Mouse (Mus musculus) myocyte (in vitro differentiated cells): Measurements from ENCODE around the gene Gm20696. TPM values are rescaled to one million over a fixed set of nuclear protein-coding genes. Genes with fewer than 3 reads are reported as not detected.
A peak's percentile ranks its signal among the peaks of the same experiment; 100 is the strongest.

Experiments used
- H3K27me3 ChIP-seq: one replicate; pipeline ENCODE4 v1.6.1; 2011; ENCODE audit not compliant: control insufficient read depth, insufficient read depth, insufficient read length
- H3K36me3 ChIP-seq: one replicate; pipeline ENCODE4 v1.6.1; 2011; ENCODE audit not compliant: control insufficient read depth, insufficient read depth
- H3K4me2 ChIP-seq: one replicate; pipeline ENCODE4 v1.6.1; 2011; ENCODE audit warnings: low read depth, control low read depth
- H3K4me3 ChIP-seq: one replicate; pipeline ENCODE4 v1.5.1; 2011; ENCODE audit warnings: mild to moderate bottlenecking, control low read depth, moderate library complexity
- H3K79me2 ChIP-seq: one replicate; pipeline ENCODE4 v1.6.1; 2011; ENCODE audit not compliant: control insufficient read depth, insufficient read depth
- H3ac ChIP-seq: one replicate; pipeline ENCODE4 v1.6.1; 2011; ENCODE audit not compliant: control insufficient read depth, insufficient read length
- CEBPB ChIP-seq: IDR thresholded peaks from 2 replicates; pipeline ENCODE4 v1.6.1; 2011; ENCODE audit warnings: mild to moderate bottlenecking, moderate library complexity; ENCODE audit not compliant: poor library complexity, insufficient read depth, severe bottlenecking
- E2F4 ChIP-seq: IDR thresholded peaks from one replicate; pipeline ENCODE4 v1.6.1; 2011; ENCODE audit warnings: mild to moderate bottlenecking, control low read depth, moderate library complexity; ENCODE audit not compliant: insufficient read depth
- MAX ChIP-seq: IDR thresholded peaks from one replicate; pipeline ENCODE4 v1.6.1; 2011; ENCODE audit warnings: low read depth, mild to moderate bottlenecking, control low read depth
- MYOD1 ChIP-seq, 3 experiments: IDR thresholded peaks; one replicate each; pipeline ENCODE4 v1.6.1; 2011; ENCODE audit warnings: control low read depth in 2 of 3, low read depth in 2 of 3, mild to moderate bottlenecking in 2 of 3, moderate library complexity in 1 of 3; ENCODE audit not compliant: insufficient read length in 2 of 3, control insufficient read depth in 1 of 3
- MYOG ChIP-seq, 3 experiments: IDR thresholded peaks; one replicate each; pipeline ENCODE4 v1.6.1; 2011; ENCODE audit warnings: control low read depth in 2 of 3, low read depth in 2 of 3, mild to moderate bottlenecking in 2 of 3; ENCODE audit not compliant: insufficient read length in 2 of 3, control insufficient read depth in 1 of 3, insufficient read depth in 1 of 3
- POLR2A ChIP-seq: IDR thresholded peaks from one replicate; pipeline ENCODE4 v1.6.1; 2011; ENCODE audit warnings: low read depth, mild to moderate bottlenecking, control low read depth, moderate library complexity; ENCODE audit not compliant: insufficient read length
- POLR2AphosphoS2 ChIP-seq: IDR thresholded peaks from one replicate; pipeline ENCODE4 v1.6.1; 2011; ENCODE audit warnings: low read depth, control low read depth; ENCODE audit not compliant: insufficient read length
- REST ChIP-seq: IDR thresholded peaks from one replicate; pipeline ENCODE4 v1.6.1; 2011; ENCODE audit warnings: mild to moderate bottlenecking, control low read depth, moderate library complexity; ENCODE audit not compliant: insufficient read depth, insufficient read length
- SRF ChIP-seq: IDR thresholded peaks from one replicate; pipeline ENCODE4 v1.6.1; 2011; ENCODE audit warnings: low read depth; ENCODE audit not compliant: control insufficient read depth, insufficient read length
- TCF12 ChIP-seq: IDR thresholded peaks from one replicate; pipeline ENCODE4 v1.6.1; 2011; ENCODE audit warnings: mild to moderate bottlenecking, control low read depth; ENCODE audit not compliant: poor library complexity, insufficient read depth, severe bottlenecking
- TCF3 ChIP-seq: IDR thresholded peaks from one replicate; pipeline ENCODE4 v1.6.1; 2011; ENCODE audit warnings: low read depth, control low read depth; ENCODE audit not compliant: insufficient read length
- USF1 ChIP-seq: IDR thresholded peaks from one replicate; pipeline ENCODE4 v1.6.1; 2011; ENCODE audit warnings: low read depth, mild to moderate bottlenecking, control low read depth, moderate library complexity
- polyA plus RNA-seq: library from polyadenylated mRNA; unstranded; fragments of >200 nt; fragmentation: generic; extraction: Trizol; gene quantifications from one replicate; pipeline ENCODE4 v1.2.1, GENCODE M21; 2012; ENCODE audit warnings: missing spikeins

The Gm20696 gene
- polyA plus RNA-seq, 1 experiment: 0.13 TPM

DNA sequence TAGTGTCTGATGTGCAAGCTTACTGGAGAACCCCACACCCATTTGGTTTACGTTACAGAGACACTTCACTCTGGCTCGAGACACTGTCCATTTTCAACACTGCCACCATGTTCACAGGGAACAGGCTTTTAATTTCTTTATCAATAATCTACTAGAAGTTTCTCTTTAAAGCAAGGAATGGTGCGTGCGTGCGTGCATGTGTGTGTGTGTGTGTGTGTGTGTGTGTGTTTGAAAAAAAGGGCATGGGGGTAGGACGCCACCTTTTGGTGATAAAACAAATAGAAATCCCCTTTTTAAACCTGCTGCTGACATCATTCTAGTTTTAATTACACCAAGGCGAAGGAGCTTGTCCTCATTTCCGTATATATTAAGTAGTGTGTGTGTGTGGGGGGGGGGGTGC, 141.2 kb downstream of the Gm20696 start:
- Histone ChIP-seq H3K27me3 (no peaks in the 10 kb centered on the region), H3K36me3 (peaks cover 4% of the 10 kb centered on the region), H3K79me2 (no peaks in the 10 kb centered on the region), H3ac (no peak overlapping the region), H3K4me3 (no peak overlapping the region), H3K4me2 (no peak overlapping the region)
- TF ChIP-seq USF1 (no peak), POLR2A (no peak), E2F4 (no peak), SRF (no peak), MYOG (IDR thresholded peaks at IDR 0.05; ENCODE audit: control insufficient read depth in 1 of 3, insufficient read depth in 1 of 3, insufficient read length in 2 of 3, low read depth in 2 of 3) (no peak), MAX (no peak), TCF3 (no peak), MYOD1 (IDR thresholded peaks at IDR 0.05; ENCODE audit: control insufficient read depth in 1 of 3, insufficient read length in 2 of 3, low read depth in 2 of 3) (no peak), TCF12 (no peak), CEBPB (no peak), POLR2AphosphoS2 (no peak), REST (no peak)

DNA sequence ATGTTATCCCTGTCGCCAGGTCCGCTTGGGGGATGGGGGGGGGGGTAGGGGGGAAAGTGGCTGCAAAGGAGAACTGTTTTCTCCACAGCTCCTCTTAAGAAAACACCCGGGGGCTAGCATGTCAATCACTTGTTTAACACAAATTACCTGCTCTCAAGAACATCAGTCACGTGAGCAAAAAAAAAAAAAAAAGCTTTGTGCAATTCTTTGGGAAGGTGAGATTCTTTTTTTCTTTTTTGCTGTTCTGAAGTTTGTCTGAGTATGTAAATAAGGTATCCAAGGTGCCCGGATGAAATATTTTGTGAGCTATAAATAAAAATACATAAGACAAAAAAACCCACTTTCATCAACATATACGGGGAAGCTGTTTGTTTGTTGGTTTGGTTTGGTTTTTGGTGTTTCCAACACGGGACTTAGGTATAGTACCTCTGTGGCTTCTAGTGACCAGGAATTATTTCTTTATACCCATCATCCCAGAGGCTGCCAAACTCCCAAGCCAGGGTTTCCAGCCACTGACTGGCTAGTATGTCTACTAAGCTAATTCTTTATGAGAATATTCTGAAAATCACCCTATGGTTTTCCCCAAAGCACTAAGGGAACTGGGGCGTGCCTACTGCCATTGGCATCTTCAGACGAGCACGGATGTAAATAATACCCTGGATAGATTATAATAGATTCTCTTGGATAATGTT, 142.8 kb downstream of the Gm20696 start:
- Histone ChIP-seq H3K79me2 (peaks cover 5% of the 10 kb centered on the region), H3ac (no peak overlapping the region), H3K27me3 (no peaks in the 10 kb centered on the region), H3K4me3 (peak overlapping the region; percentile 86), H3K4me2 (peak overlapping the region; percentile 76), H3K36me3 (peaks cover 4% of the 10 kb centered on the region)
- peak; percentile 70 for TF ChIP-seq USF1
- TF ChIP-seq TCF12: no peak

- H3K4me2 ChIP-seq: peak overlapping the region; percentile 76
- H3K27me3 ChIP-seq: no peaks in the 10 kb centered on the region
- H3K4me3 ChIP-seq: peak overlapping the region; percentile 86
- TF ChIP-seq CEBPB (no peak), MYOG (IDR thresholded peaks at IDR 0.05; ENCODE audit: control insufficient read depth in 1 of 3, insufficient read depth in 1 of 3, insufficient read length in 2 of 3, low read depth in 2 of 3) (no peak), MAX (no peak), TCF12 (no peak), E2F4 (no peak), POLR2A (peak; percentile 49), POLR2AphosphoS2 (peak; percentile 17), SRF (no peak), REST (no peak), MYOD1 (IDR thresholded peaks at IDR 0.05; ENCODE audit: control insufficient read depth in 1 of 3, insufficient read length in 2 of 3, low read depth in 2 of 3) (no peak), USF1 (no peak)
- peak overlapping the region; percentile 88 for H3ac ChIP-seq
- H3K36me3 ChIP-seq: peaks cover 4% of the 10 kb centered on the region
- peaks cover 5% of the 10 kb centered on the region for H3K79me2 ChIP-seq
These were observed 143.4 kb downstream of the Gm20696 start for GRCm38 (mm10) chr6:99523109-99523632.

- TF ChIP-seq POLR2AphosphoS2 (no peak), USF1 (no peak), SRF (no peak), CEBPB (no peak), MYOD1 (IDR thresholded peaks at IDR 0.05; ENCODE audit: control insufficient read depth in 1 of 3, insufficient read length in 2 of 3, low read depth in 2 of 3) (peak in 2 of 3 experiments; percentile 84 to 91), POLR2A (peak; percentile 63), REST (no peak), MYOG (IDR thresholded peaks at IDR 0.05; ENCODE audit: control insufficient read depth in 1 of 3, insufficient read depth in 1 of 3, insufficient read length in 2 of 3, low read depth in 2 of 3) (peak in 2 of 3 experiments; percentile 72 to 82), TCF12 (no peak), E2F4 (no peak), TCF3 (peak; percentile 20)
- no peaks in the 10 kb centered on the region for H3K27me3 ChIP-seq
- H3K79me2 ChIP-seq: peaks cover 5% of the 10 kb centered on the region
- peaks cover 4% of the 10 kb centered on the region for H3K36me3 ChIP-seq
- peak within 1 kb of the TSS; percentile 76 for H3K4me2 ChIP-seq
- H3K4me3 ChIP-seq: peak within 1 kb of the TSS; percentile 86
- peak within 1 kb of the TSS; percentile 88 for H3ac ChIP-seq
These were observed 144.1 kb downstream of the Gm20696 start, which contains the start of gene Foxp1 for GRCm38 (mm10) chr6:99522359-99523108. TSS of gene Foxp1 (minus strand) at chr6:99522721.
